Mouse (Mus musculus) thymus, postnatal 10 days (tissue): ENCODE measurements around the gene Chrna5.
A peak's percentile ranks its signal among the peaks of the same experiment; 100 is the strongest.

Source experiments
- DNase-seq, 2 experiments: peaks; one replicate each; pipeline ENCODE4 v3.0.0; 2021; ENCODE audit warnings: low spot score in 2 of 2

The Chrna5 gene

DNA sequence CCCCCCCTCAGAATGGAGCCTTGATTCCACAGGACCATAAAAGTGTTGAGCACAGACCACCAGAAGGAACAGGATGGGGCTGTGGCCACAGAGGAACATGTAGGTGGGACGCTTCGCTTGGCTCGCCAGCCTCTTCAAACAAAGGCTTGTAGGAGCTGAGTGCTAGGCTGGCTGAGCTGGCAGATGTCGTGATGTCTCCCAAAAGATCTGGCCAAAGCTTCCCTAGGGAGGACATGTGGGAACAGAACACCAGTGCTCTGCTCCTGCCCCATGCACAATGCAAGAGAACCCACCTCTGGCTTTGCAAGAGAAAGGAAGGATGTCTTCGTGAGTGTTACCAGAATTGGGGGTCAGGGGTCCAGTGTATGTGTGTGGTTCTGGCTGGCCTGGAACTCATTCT lies 42.6 kb downstream of the Chrna5 start:
- DNase-seq, result no peak

DNA sequence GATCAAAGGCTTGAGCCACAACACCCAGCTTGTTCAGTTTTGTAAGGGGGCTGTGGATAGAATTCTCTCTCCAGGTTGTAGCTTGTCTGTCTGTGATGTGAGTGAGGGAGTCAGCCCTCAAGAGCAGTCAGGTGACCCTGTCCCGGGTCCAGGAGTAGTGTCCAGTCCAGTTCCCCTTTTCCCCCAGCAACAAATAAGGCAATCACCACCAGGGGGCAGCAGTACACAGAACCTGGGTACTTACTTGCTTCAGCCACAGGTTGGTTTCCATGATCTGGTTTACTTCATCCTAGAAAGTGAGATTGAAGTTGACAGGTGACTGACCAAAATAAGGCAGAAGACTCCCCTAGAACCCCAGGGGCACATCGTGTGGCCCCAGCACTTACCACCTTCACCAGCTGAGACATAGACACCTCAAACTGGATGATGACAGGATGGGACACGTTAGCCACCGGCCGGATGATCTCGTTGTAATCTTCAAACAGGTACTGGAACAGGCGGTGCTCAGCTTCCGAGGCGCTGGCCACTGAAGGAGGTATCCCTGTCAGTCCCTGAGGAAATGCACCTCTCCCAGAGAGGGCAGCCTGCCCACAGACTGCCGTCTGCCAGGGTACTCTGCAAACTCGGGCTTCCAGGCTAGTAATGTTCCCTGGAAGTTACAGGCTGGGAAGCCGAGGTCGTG lies 43.4 kb downstream of the Chrna5 start:
- DNase-seq, result peak; percentile 28 to 78

DNA sequence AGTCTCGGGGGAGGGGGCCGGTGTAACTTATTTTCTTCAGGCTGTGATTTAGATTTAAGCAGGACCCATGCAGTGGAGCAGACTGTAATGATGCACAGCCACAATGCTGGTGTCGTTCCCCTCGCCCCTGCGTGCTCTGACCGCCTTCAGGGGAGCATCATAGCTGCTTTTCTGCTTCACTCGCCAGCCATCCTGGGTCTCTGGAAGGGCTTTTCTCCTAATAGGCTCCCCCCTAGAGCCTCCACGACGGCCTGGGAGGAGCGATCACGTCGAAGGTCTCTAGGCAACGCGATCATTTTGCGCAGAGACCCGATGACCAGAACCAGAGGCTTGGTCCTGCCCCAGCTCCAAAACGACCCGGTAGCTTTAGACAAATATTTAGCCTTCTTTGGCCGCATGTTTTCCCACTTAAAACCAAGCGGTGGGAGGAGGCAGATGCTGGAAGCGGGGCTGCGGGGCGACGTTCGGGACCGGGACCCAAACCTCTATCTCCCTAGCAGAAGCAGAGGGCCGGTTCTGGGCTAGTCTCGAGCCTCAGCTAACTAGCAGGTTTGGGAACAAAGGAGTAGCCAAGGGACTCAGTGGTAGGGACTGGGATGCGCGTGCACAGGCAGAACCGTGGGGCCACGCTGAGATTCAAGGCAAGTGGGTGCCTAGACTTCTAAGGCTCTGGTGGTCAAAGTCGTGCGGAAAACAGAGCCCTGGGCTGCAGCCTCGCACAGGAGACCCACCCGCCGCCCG lies 45.0 kb downstream of the Chrna5 start:
- DNase-seq, result no peak

DNA sequence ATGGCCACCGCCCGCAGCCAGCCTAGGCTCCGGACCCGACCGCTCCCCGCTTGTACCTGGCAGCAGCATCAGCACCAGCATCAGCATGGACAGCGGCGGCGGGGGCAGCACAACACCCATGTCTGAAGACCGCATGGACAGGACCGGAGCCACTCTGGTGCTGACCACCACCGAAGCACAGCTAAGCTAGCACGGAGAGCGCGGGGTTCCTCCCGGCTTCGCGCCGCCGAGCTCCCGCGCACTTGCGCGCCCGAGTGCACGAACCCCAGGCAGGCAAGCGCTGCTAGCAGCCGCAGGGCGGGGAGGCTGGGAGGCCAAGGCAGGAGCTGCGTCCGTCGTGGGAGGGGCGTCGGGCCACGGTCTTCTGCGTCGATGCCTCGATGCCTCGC lies 45.6 kb downstream of the Chrna5 start, which contains the start of gene Chrna3:
TSS of gene Chrna3 (minus strand) at position 288 of the 389 bp plus-strand sequence.
- DNase-seq, result no peak

DNA sequence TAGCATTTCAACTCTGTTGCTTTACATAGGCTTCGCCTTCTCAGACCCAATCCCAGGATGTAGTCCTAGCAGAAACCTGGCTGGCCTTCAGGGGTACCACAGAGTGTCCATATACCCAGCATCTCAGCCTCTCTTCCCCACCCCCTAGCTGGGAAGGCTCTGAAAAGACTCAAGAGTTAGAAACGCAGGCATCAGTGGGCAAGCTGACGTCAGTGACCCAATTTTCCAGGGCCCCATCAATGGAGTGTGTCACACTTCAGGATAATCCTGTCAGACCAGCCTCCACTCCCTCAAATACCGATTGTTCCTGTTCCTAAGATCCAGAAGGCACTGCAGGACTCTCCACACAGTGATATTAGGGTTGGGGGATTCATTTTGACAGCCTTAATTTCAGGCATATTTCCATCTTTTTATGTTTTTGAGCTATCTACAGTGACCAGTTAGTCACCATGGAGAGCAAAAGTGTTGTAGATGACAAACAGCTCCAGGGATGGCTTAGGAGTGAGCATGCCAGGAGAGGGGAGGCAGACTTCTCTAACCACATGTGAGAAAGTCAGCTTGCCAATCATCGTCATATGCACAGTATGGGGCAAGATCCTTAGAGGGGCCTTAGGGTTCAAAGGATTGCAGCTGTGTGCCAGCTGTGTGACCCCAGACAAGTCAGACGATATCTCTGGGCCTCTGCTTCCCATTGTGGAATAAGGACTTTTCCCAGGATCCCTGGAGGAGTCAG lies 50.9 kb downstream of the Chrna5 start:
- no peak for DNase-seq

DNA sequence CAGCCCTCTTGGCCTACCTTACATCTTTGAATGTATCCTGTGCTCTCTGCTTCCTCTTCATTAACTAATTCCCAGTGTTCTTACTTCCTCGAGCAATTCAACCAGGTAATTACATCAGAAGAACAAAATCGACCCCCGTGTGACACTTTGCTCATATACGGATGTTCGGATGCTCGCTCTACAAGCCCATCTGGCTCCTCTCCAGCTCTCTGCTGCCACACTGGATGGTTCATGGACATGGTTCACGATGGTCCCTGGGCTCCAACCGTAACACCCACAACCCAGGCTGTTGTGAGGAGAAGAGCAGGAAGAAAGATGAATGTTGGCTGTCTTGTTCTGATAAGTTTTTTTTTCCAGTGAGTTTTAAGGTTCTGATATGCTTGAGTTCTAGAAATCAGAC lies 58.3 kb downstream of the Chrna5 start:
- no peak for DNase-seq

DNA sequence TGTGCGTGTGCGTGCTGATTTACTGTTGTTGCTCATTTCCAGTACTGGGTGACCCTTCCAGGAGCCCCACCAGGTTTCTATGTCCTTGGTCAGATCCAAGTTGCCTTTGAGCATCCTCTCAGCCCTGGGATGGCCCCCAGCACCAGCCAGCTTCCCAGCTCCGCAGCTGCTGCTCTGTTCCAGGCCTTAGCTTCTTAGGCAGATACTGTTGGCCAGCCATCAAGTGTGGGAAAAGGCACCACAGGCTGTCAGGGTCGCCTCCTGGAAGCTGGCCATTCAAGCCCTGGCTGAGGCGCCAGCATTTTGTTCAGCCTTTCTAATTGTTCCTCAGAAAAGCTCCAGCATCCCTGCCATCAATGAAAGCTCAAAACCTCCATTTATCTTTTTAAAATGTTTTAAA lies 59.3 kb downstream of the Chrna5 start:
- no peak for DNase-seq

DNA sequence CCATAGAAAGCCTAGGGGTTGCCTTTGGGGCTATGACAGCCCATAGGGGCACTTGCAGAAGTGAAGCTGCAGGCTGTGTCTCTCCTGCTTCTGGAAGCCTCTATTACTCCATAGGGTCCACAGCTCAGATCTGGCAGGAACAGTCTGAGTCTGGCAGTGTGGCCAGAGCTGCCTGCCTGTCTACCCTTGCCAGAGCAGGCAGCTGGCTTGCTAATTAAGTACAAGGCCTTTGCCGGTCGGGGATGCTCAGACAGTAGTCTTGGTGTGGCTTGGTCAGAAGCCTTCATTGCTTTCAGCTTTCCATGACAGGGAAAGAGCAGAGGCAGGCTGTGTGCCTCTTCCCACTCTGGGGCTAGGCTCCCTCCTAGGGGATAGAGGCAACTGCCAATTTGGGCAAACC lies 60.7 kb downstream of the Chrna5 start:
- no peak for DNase-seq

DNA sequence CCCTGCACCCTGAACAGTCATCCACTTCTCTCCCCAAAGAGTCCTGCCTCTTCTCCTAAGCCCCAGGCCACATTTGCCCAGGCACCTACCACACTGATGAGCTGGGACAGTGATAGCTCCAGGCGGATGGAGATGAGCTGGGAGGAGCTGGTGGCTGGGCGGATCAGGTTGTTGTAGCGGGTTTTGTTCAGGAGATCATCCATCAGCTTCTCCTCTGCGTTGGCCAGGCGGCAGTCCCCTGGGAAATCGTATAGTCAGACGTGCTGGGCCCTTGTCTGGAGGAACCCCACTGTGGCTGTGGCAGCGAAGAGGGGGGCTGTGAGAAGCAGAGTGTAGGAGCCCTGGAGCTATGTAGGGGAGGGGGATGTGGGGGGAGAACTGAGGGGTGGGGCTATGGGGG lies 63.0 kb downstream of the Chrna5 start:
- DNase-seq, result no peak

DNA sequence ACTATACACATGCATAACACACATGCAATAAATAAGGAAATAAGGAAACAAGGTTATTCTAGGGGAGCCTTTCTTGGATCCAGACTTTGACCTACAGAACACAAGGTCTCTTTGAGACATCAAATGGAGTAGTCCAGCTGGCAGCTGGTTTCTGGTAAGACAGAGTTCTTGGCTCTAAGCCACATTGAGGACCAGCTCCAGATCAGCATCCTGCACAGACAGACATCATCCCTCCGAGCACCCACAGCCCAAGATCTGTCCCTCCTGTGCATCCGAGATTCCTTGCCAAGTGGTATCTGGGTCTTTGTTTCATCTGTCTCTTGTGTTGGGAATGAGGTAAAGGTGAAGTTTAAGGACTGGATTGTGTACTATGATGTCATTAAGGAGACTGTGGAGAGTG lies 64.3 kb downstream of the Chrna5 start:
- no peak for DNase-seq

DNA sequence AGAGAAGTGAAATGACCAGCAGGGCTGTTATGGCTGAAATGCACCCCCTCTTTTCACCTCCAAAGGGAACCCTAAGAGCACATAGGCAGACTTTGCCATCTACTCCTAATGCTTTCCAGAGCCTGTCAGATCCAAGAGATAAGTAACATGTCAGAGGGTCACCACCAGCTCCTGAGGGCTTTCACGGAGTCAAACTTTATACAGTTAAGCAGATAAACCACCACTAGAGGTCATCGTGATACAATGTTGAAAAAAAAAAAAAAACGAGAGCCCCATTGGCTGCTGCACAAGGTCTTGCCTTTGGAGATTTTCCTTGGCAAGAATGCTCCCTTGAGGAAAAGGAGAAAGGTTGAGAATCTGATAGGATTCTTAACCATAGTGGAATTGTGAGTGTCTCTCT lies 66.1 kb downstream of the Chrna5 start:
- DNase-seq, result no peak

DNA sequence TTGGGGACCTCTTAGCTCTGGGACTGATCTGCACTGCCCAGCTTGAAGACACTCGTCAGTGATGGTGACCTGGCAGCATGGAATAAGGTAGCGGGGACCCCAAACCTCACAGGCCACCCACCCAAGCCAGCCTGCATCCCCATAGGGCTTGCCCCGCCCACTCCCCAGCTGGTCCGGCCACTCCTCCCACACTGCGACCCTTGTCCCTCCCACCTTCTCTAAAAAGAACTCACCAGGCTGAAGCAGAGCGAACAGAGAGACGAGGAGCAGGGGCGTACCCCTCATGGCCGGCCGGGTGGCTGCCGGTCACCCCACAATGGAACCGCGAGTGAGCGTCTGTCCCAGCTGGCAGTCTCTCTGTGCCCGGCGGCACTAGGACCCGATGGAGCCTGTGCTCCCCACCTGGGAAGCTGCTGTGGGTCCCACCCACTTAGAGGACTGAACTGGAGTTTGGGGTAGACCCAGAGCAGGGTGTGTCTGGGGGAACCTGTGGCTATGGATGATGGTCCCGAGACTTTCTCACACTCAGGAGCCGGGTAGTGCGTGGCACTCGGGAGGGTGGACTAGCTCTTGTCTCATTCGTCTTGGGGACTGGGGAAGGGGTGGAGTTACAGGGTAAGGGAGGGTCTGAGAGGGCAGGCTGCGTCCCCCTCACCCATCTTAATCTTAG lies 67.7 kb downstream of the Chrna5 start, which contains the start of gene Chrnb4:
TSS of gene Chrnb4 (minus strand) at position 569 of the 670 bp plus-strand sequence.
- peak in 1 of 2 experiments; percentile 23 for DNase-seq

DNA sequence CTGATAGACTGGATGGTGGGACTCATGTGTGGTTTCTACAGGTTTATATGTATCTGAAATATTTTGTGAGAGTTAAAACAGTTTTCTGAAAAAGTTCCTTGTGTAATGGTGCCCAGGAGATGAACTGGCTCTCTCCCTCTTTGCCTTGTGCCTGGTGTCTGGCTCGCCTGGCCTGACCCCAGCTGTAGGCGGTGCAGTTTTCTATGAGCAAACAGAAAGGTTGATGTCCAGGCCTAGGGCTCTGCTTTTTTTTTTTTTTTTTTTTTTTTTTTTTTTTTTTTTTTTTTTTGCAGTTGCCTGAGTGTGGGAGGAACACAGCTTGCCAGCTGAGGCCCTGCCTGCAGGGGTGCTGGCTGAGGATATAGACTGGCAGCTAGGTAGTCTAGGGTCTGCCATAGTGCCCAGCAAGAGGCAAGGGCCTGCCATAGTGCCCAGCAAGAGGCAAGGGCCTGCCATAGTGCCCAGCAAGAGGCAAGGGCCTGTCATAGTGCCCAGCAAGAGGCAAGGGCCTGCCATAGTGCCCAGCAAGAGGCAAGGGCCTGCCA lies 74.8 kb downstream of the Chrna5 start:
- DNase-seq, result no peak
